Mouse (Mus musculus) limb, embryonic 10.5 days (tissue): ENCODE measurements around the gene Ggnbp2. TPM values are rescaled to one million over a fixed set of nuclear protein-coding genes. Genes with fewer than 3 reads are reported as not detected.
"Not testable (repeated sequence)": the region's sequence is repeated elsewhere in the genome, so short reads cannot be mapped to it uniquely, and the experiment has no call there.

ENCODE experiments used
- DNase-seq: peaks from one replicate; pipeline ENCODE4 v3.0.0-alpha.2; 2017; ENCODE audit warnings: low spot score
- H3K27ac ChIP-seq: fragments of 300-500 bp; sonication (generic); 2 replicates; pipeline ENCODE4 v1.5.1; 2016; ENCODE audit warnings: mild to moderate bottlenecking
- H3K27me3 ChIP-seq: fragments of 300-500 bp; sonication (generic); 2 replicates; pipeline ENCODE4 v1.6.1; 2016; ENCODE audit warnings: low read depth, mild to moderate bottlenecking; ENCODE audit not compliant: poor library complexity, severe bottlenecking
- H3K36me3 ChIP-seq: fragments of 300-500 bp; sonication (generic); 2 replicates; pipeline ENCODE4 v1.6.1; 2016; ENCODE audit warnings: mild to moderate bottlenecking, moderate library complexity
- H3K4me1 ChIP-seq: fragments of 300-500 bp; sonication (generic); 2 replicates; pipeline ENCODE4 v1.6.1; 2016
- H3K4me3 ChIP-seq: fragments of 300-500 bp; sonication (generic); 2 replicates; pipeline ENCODE4 v1.5.1; 2016; ENCODE audit warnings: mild to moderate bottlenecking, moderate library complexity
- H3K9me3 ChIP-seq: fragments of 300-500 bp; sonication (generic); replicated peaks from 2 replicates; pipeline ENCODE4 v1.6.1; 2016; ENCODE audit warnings: mild to moderate bottlenecking
- WGBS: fragments of 180-500 bp; shearing (Covaris S2); methylation state at CpG from one replicate; pipeline ENCODE4 v1.1.7; 2016; 5-methylcytosine and 5-hydroxymethylcytosine counted together
- polyA plus RNA-seq: library from polyadenylated mRNA; unstranded; fragments of >200 nt; fragmentation: Nextera tagmentation; extraction: Ambion mirVana; gene quantifications from 2 replicates; pipeline ENCODE4 v1.2.1, GENCODE M21; 2016

Gene Ggnbp2
- polyA plus RNA-seq, 1 experiment from 2014 or later: 61.5 TPM

DNA sequence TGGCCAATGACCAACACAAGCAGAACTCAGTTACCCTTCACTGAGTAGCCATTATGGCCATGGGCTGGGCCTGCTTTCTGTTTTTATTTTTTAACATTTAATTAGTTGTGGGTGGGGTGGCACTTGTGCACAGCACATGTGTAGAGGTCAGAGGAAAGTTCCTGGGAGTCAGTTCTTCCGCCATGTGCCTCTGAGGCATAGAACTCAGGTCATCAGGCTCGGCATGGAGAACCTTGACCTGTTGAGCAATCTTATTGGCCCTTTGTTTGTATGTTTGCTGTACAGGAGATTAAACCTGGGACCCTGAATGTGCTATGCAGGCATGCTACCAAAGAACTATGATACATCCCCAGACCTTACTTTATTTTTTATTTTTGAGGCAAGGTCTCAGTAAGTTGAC, 18.9 kb upstream of the Ggnbp2 start:
- Histone ChIP-seq H3K36me3 (peaks cover 95% of the 10 kb centered on the region), H3K4me1 (no peaks in the 10 kb centered on the region), H3K27me3 (no peaks in the 10 kb centered on the region), H3K4me3 (no peak overlapping the region), H3K27ac (no peak overlapping the region), H3K9me3 (no peaks in the 10 kb centered on the region)
- no peak for DNase-seq
- WGBS: 94% methylated on average over 2 of the region's 2 CpGs

DNA sequence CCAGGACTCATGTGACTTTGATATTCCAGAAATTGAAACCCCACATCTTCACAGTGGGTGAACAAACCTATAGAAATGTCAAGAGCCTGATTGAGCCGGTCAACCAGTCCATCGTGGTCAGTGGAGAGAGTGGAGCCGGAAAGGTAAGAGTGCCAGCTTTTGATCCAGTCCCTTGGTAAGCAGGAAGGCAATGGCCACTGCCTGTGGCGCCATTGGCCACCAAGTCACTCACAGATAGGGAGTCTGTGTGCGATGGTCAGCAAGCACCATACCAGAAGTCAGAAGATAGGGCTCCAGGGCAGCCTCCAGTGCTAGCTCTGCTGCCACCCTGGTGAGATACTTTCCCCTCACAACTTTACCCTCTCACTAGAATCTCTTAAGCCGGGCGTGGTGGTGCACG, 17.4 kb upstream of the Ggnbp2 start:
- Histone ChIP-seq H3K36me3 (peaks cover 97% of the 10 kb centered on the region), H3K9me3 (no peaks in the 10 kb centered on the region), H3K4me1 (no peaks in the 10 kb centered on the region), H3K27ac (no peak overlapping the region), H3K4me3 (no peak overlapping the region), H3K27me3 (no peaks in the 10 kb centered on the region)
- 94% methylated on average over 8 of the region's 8 CpGs for WGBS
- DNase-seq: no peak

DNA sequence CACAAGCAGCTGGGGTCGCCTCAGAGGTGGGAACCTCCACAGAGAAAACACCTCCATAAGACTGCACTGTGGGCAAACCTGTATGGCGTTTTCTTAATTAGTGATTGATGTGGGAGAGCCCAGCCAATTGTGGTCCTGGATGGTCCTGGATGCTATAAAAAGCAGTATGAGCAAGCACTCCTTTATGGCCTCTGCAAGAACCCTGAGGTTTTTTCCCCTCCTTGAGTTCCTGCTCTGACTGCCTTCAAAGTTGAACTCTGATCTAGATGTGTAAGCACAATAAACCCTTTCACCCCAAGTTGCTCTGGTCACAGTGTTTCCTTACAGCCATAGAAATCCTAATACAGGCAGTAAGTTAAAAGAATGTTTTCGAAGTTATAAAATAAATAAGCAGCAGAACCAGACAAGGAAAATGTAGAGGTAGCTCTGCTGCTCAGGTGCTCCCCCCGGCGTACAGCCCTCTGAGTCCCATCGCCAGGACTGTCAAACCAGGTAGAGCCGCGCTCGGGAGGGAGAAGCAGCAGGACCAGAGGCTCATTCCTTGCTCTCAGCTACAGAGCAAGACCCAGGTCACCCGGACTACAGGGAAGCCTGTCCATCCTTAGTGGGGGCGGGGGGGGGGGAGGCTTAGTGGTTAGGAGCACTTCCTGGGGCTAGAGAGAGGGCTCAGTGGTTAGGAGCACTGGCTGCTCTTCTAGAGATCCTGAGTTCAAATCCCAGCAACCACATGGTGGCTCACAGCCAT, 16.3 kb upstream of the Ggnbp2 start:
- DNase-seq: no peak
- no peak overlapping the region for H3K4me3 ChIP-seq
- peaks cover 97% of the 10 kb centered on the region for H3K36me3 ChIP-seq
- H3K4me1 ChIP-seq: no peaks in the 10 kb centered on the region
- H3K27ac ChIP-seq: no peak overlapping the region
- H3K27me3 ChIP-seq: no peaks in the 10 kb centered on the region
- WGBS: 87% methylated on average over 11 of the region's 11 CpGs
- no peaks in the 10 kb centered on the region for H3K9me3 ChIP-seq

DNA sequence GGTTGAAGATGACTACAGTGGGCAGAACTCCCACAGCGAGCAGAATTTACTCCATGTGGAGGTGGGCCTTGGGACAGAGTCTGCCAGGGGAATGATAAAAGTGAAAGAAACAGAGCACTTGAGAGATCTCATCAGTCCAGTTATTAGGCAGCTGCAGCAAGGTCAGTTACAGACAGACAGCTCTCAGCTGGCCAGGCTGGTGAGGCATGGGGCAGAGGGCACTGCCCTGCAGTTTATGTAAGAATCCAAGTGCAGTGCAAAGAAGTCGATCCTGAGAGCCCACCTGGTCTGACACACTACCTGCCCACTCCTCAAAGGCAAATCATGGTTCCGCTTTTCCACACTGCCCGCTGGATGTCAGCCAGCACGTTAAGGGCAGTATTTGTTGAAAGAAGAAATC, 15.6 kb upstream of the Ggnbp2 start:
- H3K27me3 ChIP-seq: no peaks in the 10 kb centered on the region
- H3K27ac ChIP-seq: no peak overlapping the region
- H3K4me3 ChIP-seq: no peak overlapping the region
- H3K9me3 ChIP-seq: no peaks in the 10 kb centered on the region
- peaks cover 4% of the 10 kb centered on the region for H3K4me1 ChIP-seq
- H3K36me3 ChIP-seq: peaks cover 94% of the 10 kb centered on the region
- no peak for DNase-seq
- WGBS: 90% methylated on average over 5 of the region's 5 CpGs

DNA sequence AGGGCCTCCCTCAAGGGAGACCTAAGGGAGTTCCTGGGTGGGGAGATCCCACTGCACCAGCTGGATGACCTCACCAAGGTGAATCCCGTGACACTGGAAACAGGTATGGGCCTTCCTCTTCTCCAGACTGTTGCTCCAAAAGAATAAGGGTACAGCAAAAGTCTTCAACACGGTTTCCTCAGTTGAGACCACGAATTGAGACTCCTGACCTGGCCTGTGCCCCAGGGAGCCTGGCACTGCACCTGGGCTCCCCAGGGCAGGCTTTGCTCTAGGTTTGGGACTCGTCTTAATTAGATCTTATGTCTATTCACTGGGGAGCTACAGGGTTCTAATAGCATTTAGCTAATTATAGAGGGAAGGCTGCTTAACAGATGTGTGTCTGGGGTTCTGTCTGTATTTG, 14.6 kb upstream of the Ggnbp2 start:
- 83% methylated on average over 4 of the region's 4 CpGs for WGBS
- Histone ChIP-seq H3K9me3 (no peaks in the 10 kb centered on the region), H3K36me3 (peaks cover 87% of the 10 kb centered on the region), H3K27ac (no peak overlapping the region), H3K4me1 (peaks cover 11% of the 10 kb centered on the region), H3K4me3 (no peak overlapping the region), H3K27me3 (no peaks in the 10 kb centered on the region)
- no peak for DNase-seq

DNA sequence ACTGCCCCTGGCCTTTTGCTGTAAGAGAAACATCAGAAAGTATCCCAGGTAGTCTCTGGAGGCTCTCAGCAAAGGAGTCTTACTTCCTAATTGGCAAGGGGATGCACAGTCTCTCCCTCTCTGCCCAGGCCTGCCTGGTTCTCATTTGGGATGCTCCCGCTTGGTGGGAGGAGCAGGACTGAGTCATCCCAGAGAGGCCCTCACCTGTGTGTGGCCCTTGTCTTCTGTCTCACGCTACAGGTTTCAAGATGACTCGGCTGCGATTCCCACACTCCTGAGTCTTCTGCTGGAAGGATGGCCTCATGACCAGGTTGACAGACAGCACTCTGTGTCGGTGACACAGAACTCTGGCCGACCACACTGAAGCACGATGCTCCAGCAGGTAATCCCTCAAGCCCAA, 11.7 kb upstream of the Ggnbp2 start:
- 94% methylated on average over 7 of the region's 7 CpGs for WGBS
- no peaks in the 10 kb centered on the region for H3K27me3 ChIP-seq
- no peak overlapping the region for H3K4me3 ChIP-seq
- peaks cover 20% of the 10 kb centered on the region for H3K4me1 ChIP-seq
- H3K9me3 ChIP-seq: no peaks in the 10 kb centered on the region
- no peak for DNase-seq
- H3K36me3 ChIP-seq: peaks cover 68% of the 10 kb centered on the region
- H3K27ac ChIP-seq: no peak overlapping the region

DNA sequence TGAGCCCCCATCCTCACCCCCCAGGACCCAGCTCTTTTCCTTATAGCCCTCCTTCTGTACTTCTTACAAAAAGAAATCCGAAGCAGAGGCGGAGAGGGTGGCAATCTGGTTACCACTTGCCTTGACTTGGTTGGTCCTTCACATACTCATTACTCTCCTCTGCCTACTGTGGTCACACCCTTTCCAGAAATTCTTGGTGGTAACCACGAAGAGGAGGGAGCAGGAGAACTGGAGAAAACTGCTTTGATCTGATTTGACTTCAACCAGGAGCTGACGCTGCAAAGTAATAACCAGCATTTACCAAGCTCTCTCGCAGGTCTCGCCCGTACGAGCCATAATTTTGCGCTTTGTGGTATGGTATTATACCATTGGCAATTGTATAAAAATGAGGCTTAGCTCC, 10.4 kb upstream of the Ggnbp2 start:
- H3K36me3 ChIP-seq: peaks cover 62% of the 10 kb centered on the region
- no peak for DNase-seq
- H3K4me3 ChIP-seq: peak overlapping the region; percentile 94
- H3K27ac ChIP-seq: peak overlapping the region; percentile 97
- H3K9me3 ChIP-seq: no peaks in the 10 kb centered on the region
- H3K4me1 ChIP-seq: peaks cover 20% of the 10 kb centered on the region
- WGBS: 54% methylated on average over 9 of the region's 9 CpGs
- no peaks in the 10 kb centered on the region for H3K27me3 ChIP-seq

DNA sequence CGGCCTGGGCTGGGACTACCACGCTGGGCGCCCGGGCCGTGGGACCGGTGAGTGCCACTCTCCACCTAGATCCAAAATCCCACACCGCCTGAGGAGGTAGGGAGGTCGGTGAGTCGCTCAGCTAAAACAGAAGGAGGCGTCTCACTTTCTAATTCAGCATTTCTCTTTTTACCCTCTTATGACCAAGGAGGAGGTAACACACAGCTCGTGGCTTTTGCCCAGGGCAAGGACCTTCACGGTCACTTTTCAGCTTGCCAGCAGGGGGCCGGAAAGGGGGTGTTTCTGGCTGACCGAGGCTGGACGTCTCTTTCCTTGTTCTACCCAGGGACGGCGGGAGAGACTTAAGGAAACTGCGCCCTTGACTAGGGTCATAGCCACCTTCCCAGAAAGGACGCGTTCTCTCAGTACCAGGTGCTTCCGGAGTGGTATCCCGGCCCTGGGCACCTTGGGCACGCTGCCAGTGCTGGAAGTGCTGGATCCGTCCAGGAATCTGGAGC, 9.9 kb upstream of the Ggnbp2 start:
- H3K27me3 ChIP-seq: no peaks in the 10 kb centered on the region
- peak overlapping the region; percentile 97 for H3K27ac ChIP-seq
- H3K4me3 ChIP-seq: peak overlapping the region; percentile 94
- WGBS: 1% methylated on average over 24 of the region's 24 CpGs
- H3K36me3 ChIP-seq: peaks cover 57% of the 10 kb centered on the region
- H3K4me1 ChIP-seq: peaks cover 20% of the 10 kb centered on the region
- peak; percentile 80 for DNase-seq
- H3K9me3 ChIP-seq: no peaks in the 10 kb centered on the region

DNA sequence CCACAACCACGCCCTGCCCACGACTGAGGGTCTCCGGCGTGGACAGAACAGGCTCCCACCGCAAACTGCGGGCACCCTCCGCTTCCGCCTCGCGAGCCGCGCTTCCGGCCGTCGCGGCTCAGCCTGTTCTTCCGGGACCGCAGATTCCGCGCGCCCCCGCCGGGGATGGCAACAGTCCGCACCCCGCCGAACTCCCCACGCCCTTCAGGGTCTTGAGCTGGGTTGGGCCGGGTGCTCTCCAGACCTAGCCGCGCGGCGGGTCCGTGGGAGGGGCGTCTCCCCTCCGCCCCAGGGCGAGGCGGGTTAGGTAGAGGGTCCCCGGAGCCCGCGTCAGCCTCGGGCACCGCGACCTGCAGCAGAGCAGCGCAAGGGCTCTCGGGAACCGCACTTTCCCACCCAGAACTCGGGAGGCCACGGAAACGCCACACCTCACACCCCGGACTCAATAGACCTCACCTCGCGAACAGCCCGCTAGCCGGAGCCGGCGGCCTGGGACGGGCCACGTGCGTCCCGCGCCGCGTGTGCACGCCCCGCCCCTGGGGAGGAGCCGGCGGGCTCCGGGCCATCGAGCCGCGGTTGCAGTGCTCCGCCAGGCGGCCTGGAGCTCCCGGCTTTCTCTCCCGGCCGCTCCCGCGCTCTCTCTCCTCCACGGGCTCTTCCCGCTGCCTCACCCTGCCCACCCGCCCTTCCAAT, 9.3 kb upstream of the Ggnbp2 start, which contains the start of the genes Myo19 and Pigw:
Gene Myo19 (plus strand): TSS at position 377 of the 693 bp plus-strand sequence.
Gene Pigw (minus strand): TSS at position 514 of the 693 bp plus-strand sequence.
- Histone ChIP-seq H3K27ac (peak within 1 kb of the TSS; percentile 97), H3K36me3 (peaks cover 51% of the 10 kb centered on the region), H3K9me3 (no peaks in the 10 kb centered on the region), H3K27me3 (no peaks in the 10 kb centered on the region), H3K4me1 (peaks cover 20% of the 10 kb centered on the region), H3K4me3 (peak within 1 kb of the TSS; percentile 94)
- peak; percentile 87 for DNase-seq
- under 1% methylated on average over 81 of the region's 81 CpGs for WGBS

DNA sequence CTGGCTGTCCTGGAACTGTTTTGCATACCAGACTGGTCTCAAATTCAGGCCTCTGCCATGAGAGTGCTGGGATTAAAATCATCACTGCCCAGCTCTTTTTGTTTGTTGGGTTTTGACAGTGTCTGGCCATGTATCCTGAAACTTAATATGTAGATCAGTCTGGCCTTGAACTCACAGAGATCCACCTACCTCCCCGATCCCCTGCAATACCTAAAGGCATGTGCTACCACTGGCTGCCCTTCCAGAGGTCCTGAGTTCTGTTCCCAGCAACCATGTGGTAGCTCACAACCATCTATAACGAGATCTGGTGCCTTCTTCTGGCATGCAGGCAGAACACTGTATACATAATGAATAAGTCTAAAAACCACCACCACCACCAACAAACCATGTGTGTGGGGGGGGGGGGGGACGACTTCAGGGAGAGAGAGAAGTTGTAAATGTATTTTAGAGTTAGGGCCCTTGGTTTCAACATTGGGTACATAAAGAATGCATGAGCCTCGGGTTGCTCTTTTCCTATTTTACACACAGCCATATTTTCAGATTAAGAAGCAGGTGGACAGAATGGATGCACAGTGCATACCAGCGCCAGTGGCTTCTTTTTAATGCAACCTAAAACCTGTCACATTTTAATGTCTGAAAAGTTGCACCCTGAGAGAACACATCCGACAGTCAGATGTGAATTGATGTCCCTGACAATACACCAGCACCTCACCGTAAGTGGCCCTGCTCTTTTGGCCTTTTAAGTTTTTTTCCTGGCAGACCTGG, 8.6 kb upstream of the Ggnbp2 start:
- H3K9me3 ChIP-seq: no peaks in the 10 kb centered on the region
- H3K27ac ChIP-seq: peak overlapping the region; percentile 97
- WGBS: 26% methylated on average over 7 of the region's 7 CpGs
- no peak for DNase-seq
- H3K27me3 ChIP-seq: no peaks in the 10 kb centered on the region
- peak overlapping the region; percentile 94 for H3K4me3 ChIP-seq
- peaks cover 20% of the 10 kb centered on the region for H3K4me1 ChIP-seq
- H3K36me3 ChIP-seq: peaks cover 44% of the 10 kb centered on the region

DNA sequence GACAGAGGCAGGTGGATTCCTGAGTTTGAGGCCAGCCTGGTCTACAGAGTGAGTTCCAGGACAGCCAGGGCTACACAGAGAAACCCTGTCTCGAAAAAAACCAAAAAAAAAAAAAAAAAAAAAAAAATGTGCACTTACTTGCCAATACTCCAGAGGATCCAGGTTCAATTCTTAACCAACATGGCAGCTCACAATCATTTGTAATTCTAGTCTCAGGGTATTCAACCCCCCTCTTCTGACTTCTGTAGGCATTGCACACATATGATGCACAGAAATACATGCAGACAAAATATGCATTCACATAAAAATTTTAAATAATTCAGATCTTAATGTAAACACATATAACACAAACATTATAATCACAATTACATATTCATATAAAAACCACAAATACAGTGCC, 5.4 kb upstream of the Ggnbp2 start:
- H3K27ac ChIP-seq, DNase-seq, H3K4me3 ChIP-seq, H3K9me3 ChIP-seq, H3K27me3 ChIP-seq: not testable (repeated sequence)
- peaks cover 19% of the 10 kb centered on the region for H3K4me1 ChIP-seq
- peaks cover 22% of the 10 kb centered on the region for H3K36me3 ChIP-seq
- 71% methylated on average over 1 of the region's 1 CpGs for WGBS

DNA sequence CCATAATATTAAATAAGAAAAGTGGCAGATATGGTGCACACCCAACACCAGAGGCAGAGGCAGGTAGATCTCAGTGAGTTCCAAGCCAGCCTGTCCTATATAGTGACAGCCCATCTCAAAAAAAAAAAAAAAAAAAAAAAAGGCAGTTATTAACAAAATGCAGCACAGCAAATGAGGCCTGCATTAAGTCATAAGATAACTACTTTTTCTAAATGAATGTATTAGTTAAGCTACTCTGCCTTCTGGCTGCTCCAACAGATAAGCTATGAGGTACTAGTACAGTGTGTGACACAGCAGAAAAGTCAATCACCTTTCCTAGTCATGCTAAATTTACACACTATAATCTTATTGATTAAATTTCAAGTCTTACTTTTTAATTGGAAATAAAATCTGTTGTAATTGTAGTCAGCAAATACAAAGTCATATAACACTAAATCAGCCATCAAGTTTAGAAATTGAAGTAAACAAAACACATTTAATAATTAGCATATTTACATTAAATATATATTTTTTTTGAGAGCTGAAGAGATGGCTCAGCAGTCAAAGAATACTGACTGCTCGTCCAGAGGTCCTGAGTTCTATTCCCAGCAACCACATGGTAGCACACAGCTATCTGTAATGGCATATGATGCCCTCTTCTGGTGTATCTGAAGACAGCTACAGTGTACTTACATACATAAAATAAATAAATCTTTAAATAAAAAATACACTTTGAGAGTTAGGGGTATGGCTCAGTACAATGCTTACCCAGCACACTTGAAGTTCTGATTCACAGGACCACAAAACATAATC, 2.6 kb upstream of the Ggnbp2 start:
- H3K36me3 ChIP-seq: peaks cover 21% of the 10 kb centered on the region
- DNase-seq: no peak
- no peak overlapping the region for H3K27ac ChIP-seq
- H3K4me1 ChIP-seq: peaks cover 15% of the 10 kb centered on the region
- H3K4me3 ChIP-seq: no peak overlapping the region
- WGBS: 76% methylated on average over 1 of the region's 1 CpGs
- H3K27me3 ChIP-seq: no peaks in the 10 kb centered on the region
- no peaks in the 10 kb centered on the region for H3K9me3 ChIP-seq
